28 mouse cellular contexts compared by ENCODE assay signal in the genomic region with DNA sequence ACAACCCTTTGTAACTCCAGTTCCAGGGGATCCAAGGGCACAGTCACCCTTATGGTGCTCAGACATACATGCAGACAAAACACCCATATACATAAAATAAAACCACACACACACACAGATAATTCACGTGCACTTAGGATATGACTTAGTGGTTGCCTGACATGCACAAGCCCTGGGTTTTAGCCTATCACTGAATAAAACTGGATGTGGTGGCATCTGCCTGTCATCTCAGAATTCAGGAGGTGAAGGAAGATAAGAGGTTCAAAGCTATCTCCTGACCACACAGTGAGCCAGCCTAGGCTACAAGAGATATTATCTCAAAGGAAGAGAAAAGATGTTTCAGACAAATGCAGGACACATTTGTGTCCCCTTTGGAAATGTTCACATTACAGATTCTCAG. TPM values are rescaled to one million over a fixed set of nuclear protein-coding genes. Genes with fewer than 3 reads are reported as not detected.
DNase-seq lines count a peak whose midpoint lies in the region; ATAC-seq and TF ChIP-seq lines count a peak whose summit lies in the region.
"Had no signal": no experiment of that assay in that cellular context is flagged by ENCODE, and none has a peak within 500 bp of the region (broad histone marks: within the 10 kb centered on the region; RNA-seq: fewer than 3 reads in every experiment).

No protein-coding gene starts in this region.

- no peak for TF ChIP-seq CTCF in layer of hippocampus, adult 2 months (conservative IDR thresholded peaks at IDR 0.05)
- no peak for TF ChIP-seq CTCF in MEL (IDR thresholded peaks at IDR 0.05 in 2 of 3, conservative IDR thresholded peaks at IDR 0.05 in 1 of 3; ENCODE audit: control insufficient read depth in 1 of 3, insufficient read depth in 1 of 3, low read depth in 2 of 3, low read length in 3 of 3, poor library complexity in 1 of 3, severe bottlenecking in 1 of 3)

- H3K9me3 ChIP-seq in MEL (replicated peaks; ENCODE audit: insufficient read depth, low read length): no peaks in the 10 kb centered on the region
- no peaks in the 10 kb centered on the region for H3K9me3 ChIP-seq in liver, embryonic 15.5 days (replicated peaks)
- H3K9me3 ChIP-seq: forebrain, embryonic 12.5 days; heart, embryonic 13.5 days; hindbrain, embryonic 10.5 days; hindbrain, embryonic 15.5 days; megakaryocyte, embryonic 14.5 days; midbrain, embryonic 13.5 days; stomach, embryonic 15.5 days had no signal

- no peak overlapping the region for H3K9ac ChIP-seq in MEL (ENCODE audit: control insufficient read depth, low read depth, low read length, poor library complexity, severe bottlenecking)
- no peak overlapping the region for H3K9ac ChIP-seq in liver, embryonic 15.5 days
- H3K9ac ChIP-seq: forebrain, embryonic 12.5 days; forebrain, postnatal 0 days; heart, embryonic 13.5 days; hindbrain, embryonic 15.5 days; midbrain, embryonic 13.5 days; stomach, embryonic 15.5 days had no signal

- peak; percentile 72 to 79 for TF ChIP-seq EP300 in MEL (IDR thresholded peaks at IDR 0.05; ENCODE audit: low read depth in 1 of 2, low read length in 2 of 2)

- H3K36me3 ChIP-seq in MEL (ENCODE audit: control insufficient read depth in 1 of 2, insufficient read depth in 2 of 2, low read length in 2 of 2): peaks cover 0 to 13% of the 10 kb centered on the region in 2 experiments; a peak in 3 of 4 replicates
- H3K36me3 ChIP-seq in liver, embryonic 15.5 days (replicated peaks): peaks cover 55% of the 10 kb centered on the region

- WGBS in liver, embryonic 15.5 days (ENCODE audit: insufficient replicate concordance): 23% methylated on average over 1 of the region's 1 CpGs

- peak overlapping the region; percentile 86 for H3K27ac ChIP-seq in layer of hippocampus, adult 2 months
- H3K27ac ChIP-seq in MEL (ENCODE audit: control insufficient read depth, low read depth, low read length): peak overlapping the region; percentile 32
- no peak overlapping the region for H3K27ac ChIP-seq in liver, embryonic 15.5 days (replicated peaks)
- H3K27ac ChIP-seq: forebrain, embryonic 12.5 days; heart, embryonic 13.5 days; hindbrain, embryonic 10.5 days; hindbrain, embryonic 15.5 days; midbrain, embryonic 13.5 days; stomach, embryonic 15.5 days had no signal

- no peaks in the 10 kb centered on the region for H3K27me3 ChIP-seq in MEL (ENCODE audit: control insufficient read depth in 1 of 2, insufficient read depth in 2 of 2, low read length in 2 of 2)
- no peaks in the 10 kb centered on the region for H3K27me3 ChIP-seq in liver, embryonic 15.5 days
- H3K27me3 ChIP-seq: forebrain, embryonic 12.5 days; heart, embryonic 13.5 days; hindbrain, embryonic 15.5 days; megakaryocyte, embryonic 14.5 days; midbrain, embryonic 13.5 days; stomach, embryonic 15.5 days had no signal

- TF ChIP-seq RAD21 in MEL (IDR thresholded peaks at IDR 0.05; ENCODE audit: low read depth, low read length): no peak

- H3K4me3 ChIP-seq in layer of hippocampus, adult 2 months: no peak overlapping the region
- no peak overlapping the region for H3K4me3 ChIP-seq in MEL (ENCODE audit: control insufficient read depth in 1 of 2, insufficient read depth in 1 of 2, low read depth in 2 of 2, low read length in 2 of 2)
- no peak overlapping the region for H3K4me3 ChIP-seq in liver, embryonic 15.5 days (replicated peaks)
- H3K4me3 ChIP-seq: forebrain, embryonic 12.5 days; heart, embryonic 13.5 days; hindbrain, embryonic 10.5 days; hindbrain, embryonic 15.5 days; megakaryocyte, embryonic 14.5 days; midbrain, embryonic 13.5 days; stomach, embryonic 15.5 days had no signal

- H3K79me2 ChIP-seq in MEL (ENCODE audit: control insufficient read depth, insufficient read depth, low read length, poor library complexity): no peaks in the 10 kb centered on the region

- H3K4me1 ChIP-seq in MEL (ENCODE audit: control insufficient read depth in 1 of 2, insufficient read depth in 2 of 2, low read length in 2 of 2): peaks cover 5 to 17% of the 10 kb centered on the region in 2 experiments
- peaks cover 22% of the 10 kb centered on the region for H3K4me1 ChIP-seq in liver, embryonic 15.5 days (replicated peaks)
- H3K4me1 ChIP-seq: forebrain, embryonic 12.5 days; hindbrain, embryonic 10.5 days; hindbrain, embryonic 15.5 days; midbrain, embryonic 13.5 days; stomach, embryonic 15.5 days had no signal

- no peak for DNase-seq in layer of hippocampus, adult 2 months (ENCODE audit: low spot score in 2 of 2)
- DNase-seq in layer of hippocampus, adult 9-10 months (ENCODE audit: low spot score): no peak
- no peak for DNase-seq in MEL (ENCODE audit: low read depth, low spot score)
- DNase-seq in adrenal gland, adult 18-20 months (ENCODE audit: low spot score in 2 of 2): no peak
- no peak for DNase-seq in heart, adult 18-20 months
- no peak for DNase-seq in right cerebral cortex, adult 18-20 months
- DNase-seq: adrenal gland, postnatal 10 days; cerebellum, adult 18-20 months; cerebellum, postnatal 10 days; forebrain, postnatal 0 days; heart, postnatal 10 days; kidney, adult 9 months; kidney, postnatal 10 days; lung, postnatal 36 days; right cerebral cortex, postnatal 14 days had no signal

- no peak for TF ChIP-seq POLR2A in MEL (IDR thresholded peaks at IDR 0.05; ENCODE audit: control insufficient read depth in 1 of 2, insufficient read depth in 1 of 2, low read depth in 1 of 2, low read length in 2 of 2, poor library complexity in 1 of 2)

- H3K4me2 ChIP-seq in liver, embryonic 15.5 days: no peak overlapping the region
- H3K4me2 ChIP-seq: forebrain, embryonic 12.5 days; heart, embryonic 13.5 days; hindbrain, embryonic 15.5 days; midbrain, embryonic 13.5 days; stomach, embryonic 15.5 days had no signal

- peak; percentile 43; the same call in 1 of the 2 replicates for ATAC-seq in liver, embryonic 15.5 days (ENCODE audit: insufficient read depth)
- ATAC-seq: activated CD4-positive, CD25-positive, alpha-beta regulatory T cell, adult 4 months; CD4-positive, CD25-positive, alpha-beta regulatory T cell, adult 4 months; forebrain, postnatal 0 days; midbrain, embryonic 13.5 days had no signal

TF ChIP-seq in MEL, 35 proteins besides CTCF, POLR2A, EP300 and RAD21 (continues in another document):
- no peak for TF ChIP-seq MAZ (IDR thresholded peaks at IDR 0.05; ENCODE audit: low read depth, low read length)
- no peak for TF ChIP-seq MEF2A (IDR thresholded peaks at IDR 0.05; ENCODE audit: extremely low read depth, insufficient replicate concordance, low read depth, low read length, poor library complexity, severe bottlenecking)
- peak; percentile 76 for TF ChIP-seq GATA1 (IDR thresholded peaks at IDR 0.05; ENCODE audit: low read depth, low read length)
- no peak for TF ChIP-seq JUND (IDR thresholded peaks at IDR 0.05; ENCODE audit: low read depth, low read length)
- no peak for TF ChIP-seq CHD1 (IDR thresholded peaks at IDR 0.05; ENCODE audit: low read depth, low read length)
- TF ChIP-seq TBP (IDR thresholded peaks at IDR 0.05; ENCODE audit: low read depth, low read length): no peak
- TF ChIP-seq MYB (IDR thresholded peaks at IDR 0.05; ENCODE audit: low read depth, low read length): no peak
- TF ChIP-seq RCOR1 (IDR thresholded peaks at IDR 0.05; ENCODE audit: low read depth, low read length): peak; percentile 60; the same call in 1 of the 2 replicates
- TF ChIP-seq ZNF384 (IDR thresholded peaks at IDR 0.05; ENCODE audit: low read depth, low read length): no peak
- TF ChIP-seq SIN3A (IDR thresholded peaks at IDR 0.05; ENCODE audit: low read length): no peak
- peak; percentile 64; the same call in 1 of the 2 replicates for TF ChIP-seq MXI1 (IDR thresholded peaks at IDR 0.05; ENCODE audit: low read depth, low read length)
- no peak for TF ChIP-seq KAT2A (conservative IDR thresholded peaks at IDR 0.05; ENCODE audit: low read depth, low read length)
- no peak for TF ChIP-seq NRF1 (IDR thresholded peaks at IDR 0.05; ENCODE audit: insufficient read depth, low read depth, low read length, poor library complexity, severe bottlenecking)
- TF ChIP-seq SMC3 (IDR thresholded peaks at IDR 0.05; ENCODE audit: low read depth, low read length): peak; percentile 7; the same call in 1 of the 2 replicates
- no peak for TF ChIP-seq POLR2AphosphoS5 (IDR thresholded peaks at IDR 0.05; ENCODE audit: borderline replicate concordance, low read depth, low read length)
- TF ChIP-seq POLR2AphosphoS2 (IDR thresholded peaks at IDR 0.05; ENCODE audit: low read length): no peak
- no peak for TF ChIP-seq USF1 (IDR thresholded peaks at IDR 0.05; ENCODE audit: low read depth, low read length)
- no peak for TF ChIP-seq NELFE (IDR thresholded peaks at IDR 0.05; ENCODE audit: low read depth, low read length)
- TF ChIP-seq USF2 (IDR thresholded peaks at IDR 0.05; ENCODE audit: borderline replicate concordance in 1 of 2, insufficient read depth in 1 of 2, low read depth in 1 of 2, low read length in 2 of 2): no peak
- no peak for TF ChIP-seq ZKSCAN1 (IDR thresholded peaks at IDR 0.05; ENCODE audit: low read depth, low read length)
- TF ChIP-seq MYC (IDR thresholded peaks at IDR 0.05; ENCODE audit: low read depth, low read length): no peak
- no peak for TF ChIP-seq ZMIZ1 (IDR thresholded peaks at IDR 0.05; ENCODE audit: low read depth, low read length)
- no peak for TF ChIP-seq GABPA (IDR thresholded peaks at IDR 0.05; ENCODE audit: low read depth, low read length)
- TF ChIP-seq ELF1 (IDR thresholded peaks at IDR 0.05; ENCODE audit: low read depth, low read length): no peak
- peak; percentile 86 for TF ChIP-seq TCF12 (IDR thresholded peaks at IDR 0.05; ENCODE audit: low read depth, low read length)
- TF ChIP-seq E2F4 (IDR thresholded peaks at IDR 0.05; ENCODE audit: borderline replicate concordance, low read depth, low read length): no peak

RNA-seq across cellular contexts. Expression of a gene that starts 1.0 kb away (rescaled TPM):
- 10 to 100 TPM; 58.4 to 74.2 TPM for total RNA-seq in layer of hippocampus, adult 2 months (2021)
- total RNA-seq in MEL (2012; rRNA removed): under 0.01 TPM in 1 of 2 replicates, not detected in the other
- under 1 TPM in 1 of 2 experiments, not detected in 1; 0.06 TPM for polyA plus RNA-seq in MEL (2012; ENCODE audit: insufficient read depth in 1 of 2, insufficient read length in 2 of 2, low read depth in 1 of 2, low replicate concordance in 2 of 2, missing spikeins in 1 of 2)
- polyA plus RNA-seq in liver, embryonic 15.5 days (2015; fragmentation: Nextera tagmentation; extraction: Ambion mirVana): 0.02 and 0.07 TPM in 2 replicates
- total RNA-seq in adrenal gland, adult 18-20 months (2021): not detected
- not detected for total RNA-seq in heart, adult 18-20 months (2021)
- total RNA-seq: gastrocnemius, adult 8-10 months; heart, adult 8-10 months; liver, adult 2 months had no signal
- polyA plus RNA-seq: liver, adult 2 months had no signal

RNA-seq across cellular contexts. Expression of a gene that starts 32.3 kb away (rescaled TPM):
- total RNA-seq in layer of hippocampus, adult 2 months (2021): 10 to 100 TPM; 17.6 to 23.4 TPM
- total RNA-seq in MEL (2012; rRNA removed): 202 and 218 TPM in 2 replicates
- 100 to 1,000 TPM; 234 to 850 TPM for polyA plus RNA-seq in MEL (2012; ENCODE audit: insufficient read depth in 1 of 2, insufficient read length in 2 of 2, low read depth in 1 of 2, low replicate concordance in 2 of 2, missing spikeins in 1 of 2)
- 211 and 212 TPM in 2 replicates for polyA plus RNA-seq in liver, embryonic 15.5 days (2015; fragmentation: Nextera tagmentation; extraction: Ambion mirVana)
- 10 to 100 TPM in 1 of 2 experiments, 1 to 10 TPM in 1; 9.9 to 12.9 TPM for total RNA-seq in adrenal gland, adult 18-20 months (2021)
- 1 to 10 TPM; 6.0 to 6.5 TPM for total RNA-seq in heart, adult 18-20 months (2021)

Comparison
In these comparisons a context has a peak if more than half of its experiments do, and no peak if none do; other contexts are left out.
1. RNA of a gene that starts 1.0 kb away (total RNA-seq): 58.4 to 74.2 TPM in layer of hippocampus, adult 2 months; not detected in adrenal gland, adult 18-20 months, not detected in heart, adult 18-20 months and under 0.01 TPM in MEL; every median in the first group is over 10 times any median in the second.